Mouse (Mus musculus): ENCODE measurements around the gene Gnb2. TPM values are rescaled to one million over a fixed set of nuclear protein-coding genes. Genes with fewer than 3 reads are reported as not detected.

The Gnb2 gene
- total RNA-seq, 2 experiments from 2014 or later, result 301 to 324 TPM

Small RNAs within 50 kb of the gene (microRNA-seq; reads per million reads assigned to microRNA genes)
- 0.64 to 0.75 reads per million in 2 experiments for gene Mir6418

Other genes starting within 250 kb of the Gnb2 start
- 10 to 100 TPM; 62.4 to 68.2 TPM for gene Ache, start 246.0 kb downstream of the Gnb2 start, total RNA-seq (2021)
- gene Ufsp1, start 238.9 kb downstream of the Gnb2 start, total RNA-seq (2021), result 10 to 100 TPM; 37.2 to 43.6 TPM
- 10 to 100 TPM; 58.1 to 93.2 TPM for gene Srrt, start 225.8 kb downstream of the Gnb2 start, total RNA-seq (2021)
- 10 to 100 TPM; 13.1 to 17.3 TPM for gene Trip6, start 219.1 kb downstream of the Gnb2 start, total RNA-seq (2021)
- gene Slc12a9, start 199.9 kb downstream of the Gnb2 start, total RNA-seq (2021), result 1 to 10 TPM; 4.2 to 7.4 TPM
- gene Ephb4, start 183.4 kb downstream of the Gnb2 start, total RNA-seq (2021), result 10 to 100 TPM; 30.6 to 38.8 TPM
- gene Zan, start 56.4 kb downstream of the Gnb2 start, total RNA-seq (2021), result under 1 TPM; 0.23 to 0.31 TPM
- gene Pop7, start 31.0 kb downstream of the Gnb2 start, total RNA-seq (2021), result 10 to 100 TPM; 16.6 to 18.5 TPM
- gene Gigyf1, start 15.0 kb downstream of the Gnb2 start, total RNA-seq (2021), result 10 to 100 TPM; 23.0 to 25.3 TPM
- gene Epo, start 268 bp downstream of the Gnb2 start, total RNA-seq (2021), result not detected
- under 1 TPM in 1 of 2 experiments, not detected in 1; 0.16 TPM for gene Actl6b, start 20.0 kb upstream of the Gnb2 start, total RNA-seq (2021)
- gene Tfr2, start 36.3 kb upstream of the Gnb2 start, total RNA-seq (2021), result under 1 TPM in 1 of 2 experiments, not detected in 1; 0.56 TPM
- 10 to 100 TPM; 16.5 to 29.5 TPM for gene Mospd3, start 67.5 kb upstream of the Gnb2 start, total RNA-seq (2021)
- 100 to 1,000 TPM; 292 to 390 TPM for gene Pcolce, start 80.3 kb upstream of the Gnb2 start, total RNA-seq (2021)
- gene Fbxo24, start 95.5 kb upstream of the Gnb2 start, total RNA-seq (2021), result under 1 TPM; 0.33 to 0.70 TPM
- 10 to 100 TPM; 15.9 to 17.7 TPM for gene Lrch4, start 95.6 kb upstream of the Gnb2 start, total RNA-seq (2021)
- 1 to 10 TPM; 4.1 to 7.7 TPM for gene Gm20605, start 95.7 kb upstream of the Gnb2 start, total RNA-seq (2021)
- 1 to 10 TPM; 2.1 to 4.0 TPM for gene Sap25, start 107.8 kb upstream of the Gnb2 start, total RNA-seq (2021)
- gene Irs3, start 112.2 kb upstream of the Gnb2 start, total RNA-seq (2021), result under 1 TPM; 0.42 to 0.61 TPM
- 1 to 10 TPM; 4.3 to 5.9 TPM for gene Agfg2, start 151.2 kb upstream of the Gnb2 start, total RNA-seq (2021)
- under 1 TPM; 0.45 to 0.75 TPM for gene Nyap1, start 208.1 kb upstream of the Gnb2 start, total RNA-seq (2021)
- gene Tsc22d4, start 212.2 kb upstream of the Gnb2 start, total RNA-seq (2021), result 100 to 1,000 TPM; 189 to 203 TPM
- gene Ppp1r35, start 245.3 kb upstream of the Gnb2 start, total RNA-seq (2021), result 10 to 100 TPM in 1 of 2 experiments, 1 to 10 TPM in 1; 9.8 to 13.5 TPM

Data from gastrocnemius, postnatal 10 days (tissue).